Mouse (Mus musculus): ENCODE measurements around the gene Map3k11. TPM values are rescaled to one million over a fixed set of nuclear protein-coding genes. Genes with fewer than 3 reads are reported as not detected.
A peak's percentile ranks its signal among the peaks of the same experiment; 100 is the strongest.

The Map3k11 gene
- polyA plus RNA-seq, 1 experiment from 2014 or later: 13.4 TPM

- WGBS: 68% methylated on average over 6 of the region's 6 CpGs
These were observed 39.2 kb upstream of the Map3k11 start for GRCm38 (mm10) chr19:5649298-5649741.

GRCm38 (mm10) chr19:5651502-5652274, 36.9 kb upstream of the Map3k11 start:
- Histone ChIP-seq H3K36me3 (ENCODE audit: control insufficient read depth, insufficient read depth, low read length) (peaks cover 9% of the 10 kb centered on the region), H3K4me2 (replicated peaks; ENCODE audit: low read depth, low read length) (no peak overlapping the region), H3K4me1 (replicated peaks; ENCODE audit: control insufficient read depth, insufficient read depth, low read length) (peaks cover 6% of the 10 kb centered on the region), H3K27me3 (ENCODE audit: control insufficient read depth, insufficient read depth, low read length) (peaks cover 27% of the 10 kb centered on the region), H3K4me3 (ENCODE audit: low read depth, low read length) (no peak overlapping the region), H3K9ac (ENCODE audit: low read depth, low read length) (no peak overlapping the region), H3K27ac (ENCODE audit: low read depth, low read length) (no peak overlapping the region), H3K9me3 (ENCODE audit: control insufficient read depth, low read length) (no peaks in the 10 kb centered on the region)
- no peak for DNase-seq (ENCODE audit: low spot score)
- WGBS: 66% methylated on average over 13 of the region's 13 CpGs
- no peak for ATAC-seq (ENCODE audit: low FRiP score)

More at GRCm38 (mm10) chr19:5649298-5649741, 39.2 kb upstream of the Map3k11 start:
- Histone ChIP-seq H3K36me3 (ENCODE audit: control insufficient read depth, insufficient read depth, low read length) (peaks cover 12% of the 10 kb centered on the region), H3K4me2 (replicated peaks; ENCODE audit: low read depth, low read length) (peak overlapping the region; percentile 39), H3K9me3 (ENCODE audit: control insufficient read depth, low read length) (no peaks in the 10 kb centered on the region), H3K27me3 (ENCODE audit: control insufficient read depth, insufficient read depth, low read length) (peaks cover 6% of the 10 kb centered on the region), H3K9ac (ENCODE audit: low read depth, low read length) (peak overlapping the region; percentile 40), H3K4me1 (replicated peaks; ENCODE audit: control insufficient read depth, insufficient read depth, low read length) (peaks cover 5% of the 10 kb centered on the region), H3K4me3 (ENCODE audit: low read depth, low read length) (peak overlapping the region; percentile 21; the same call in 1 of the 2 replicates), H3K27ac (ENCODE audit: low read depth, low read length) (no peak overlapping the region)
- no peak for DNase-seq (ENCODE audit: low spot score)
- ATAC-seq (ENCODE audit: low FRiP score): no peak; the same call in 1 of the 2 replicates

- Histone ChIP-seq H3K4me1 (replicated peaks; ENCODE audit: control insufficient read depth, insufficient read depth, low read length) (peaks cover 6% of the 10 kb centered on the region), H3K4me2 (replicated peaks; ENCODE audit: low read depth, low read length) (no peak overlapping the region), H3K27me3 (ENCODE audit: control insufficient read depth, insufficient read depth, low read length) (peaks cover 27% of the 10 kb centered on the region), H3K9me3 (ENCODE audit: control insufficient read depth, low read length) (no peaks in the 10 kb centered on the region), H3K36me3 (ENCODE audit: control insufficient read depth, insufficient read depth, low read length) (peaks cover 2% of the 10 kb centered on the region; the same call in 1 of the 2 replicates), H3K9ac (ENCODE audit: low read depth, low read length) (no peak overlapping the region), H3K27ac (ENCODE audit: low read depth, low read length) (no peak overlapping the region), H3K4me3 (ENCODE audit: low read depth, low read length) (no peak overlapping the region)
- DNase-seq (ENCODE audit: low spot score) (no peak), ATAC-seq (ENCODE audit: low FRiP score) (no peak)
- WGBS: 84% methylated on average over 6 of the region's 6 CpGs
These were observed 36.0 kb upstream of the Map3k11 start for GRCm38 (mm10) chr19:5652570-5652969.

GRCm38 (mm10) chr19:5653969-5654719, 34.4 kb upstream of the Map3k11 start:
- peaks cover 27% of the 10 kb centered on the region for H3K27me3 ChIP-seq (ENCODE audit: control insufficient read depth, insufficient read depth, low read length)
- no peaks in the 10 kb centered on the region for H3K36me3 ChIP-seq (ENCODE audit: control insufficient read depth, insufficient read depth, low read length)
- peak overlapping the region; percentile 49 for H3K9ac ChIP-seq (ENCODE audit: low read depth, low read length)
- ATAC-seq (ENCODE audit: low FRiP score) (peak; percentile 78), DNase-seq (ENCODE audit: low spot score) (peak; percentile 82)
- peaks cover 6% of the 10 kb centered on the region for H3K4me1 ChIP-seq (replicated peaks; ENCODE audit: control insufficient read depth, insufficient read depth, low read length)
- WGBS: 4% methylated on average over 62 of the region's 62 CpGs
- H3K27ac ChIP-seq (ENCODE audit: low read depth, low read length): no peak overlapping the region
- peak overlapping the region; percentile 39 for H3K4me3 ChIP-seq (ENCODE audit: low read depth, low read length)
- H3K4me2 ChIP-seq (replicated peaks; ENCODE audit: low read depth, low read length): peak overlapping the region; percentile 82
- H3K9me3 ChIP-seq (ENCODE audit: control insufficient read depth, low read length): no peaks in the 10 kb centered on the region

- Histone ChIP-seq H3K27me3 (ENCODE audit: control insufficient read depth, insufficient read depth, low read length) (peaks cover 27% of the 10 kb centered on the region), H3K9me3 (ENCODE audit: control insufficient read depth, low read length) (no peaks in the 10 kb centered on the region), H3K4me3 (ENCODE audit: low read depth, low read length) (peak overlapping the region; percentile 39), H3K9ac (ENCODE audit: low read depth, low read length) (peak overlapping the region; percentile 49), H3K4me1 (replicated peaks; ENCODE audit: control insufficient read depth, insufficient read depth, low read length) (peaks cover 6% of the 10 kb centered on the region), H3K4me2 (replicated peaks; ENCODE audit: low read depth, low read length) (peak overlapping the region; percentile 82), H3K36me3 (ENCODE audit: control insufficient read depth, insufficient read depth, low read length) (no peaks in the 10 kb centered on the region), H3K27ac (ENCODE audit: low read depth, low read length) (no peak overlapping the region)
- WGBS: 8% methylated on average over 42 of the region's 43 CpGs
- peak; percentile 14; the same call in 1 of the 2 replicates for ATAC-seq (ENCODE audit: low FRiP score)
- peak; percentile 38 for DNase-seq (ENCODE audit: low spot score)
These were observed 33.7 kb upstream of the Map3k11 start for GRCm38 (mm10) chr19:5654720-5655298.

GRCm38 (mm10) chr19:5660942-5661751, 27.4 kb upstream of the Map3k11 start:
- whole genome bisulfite sequencing: 85% methylated on average over 14 of the region's 16 CpGs
- H3K27me3 ChIP-seq (ENCODE audit: control insufficient read depth, insufficient read depth, low read length): peaks cover 3% of the 10 kb centered on the region; the same call in 1 of the 2 replicates
- no peak overlapping the region for H3K4me2 ChIP-seq (replicated peaks; ENCODE audit: low read depth, low read length)

GRCm38 (mm10) chr19:5662310-5662709, 26.2 kb upstream of the Map3k11 start:
- peak overlapping the region; percentile 40 for H3K4me3 ChIP-seq (ENCODE audit: low read depth, low read length)
- no peak for ATAC-seq (ENCODE audit: low FRiP score)
- peak overlapping the region; percentile 57 for H3K4me2 ChIP-seq (replicated peaks; ENCODE audit: low read depth, low read length)
- no peak for DNase-seq (ENCODE audit: low spot score)
- H3K9me3 ChIP-seq (ENCODE audit: control insufficient read depth, low read length): no peaks in the 10 kb centered on the region
- H3K27ac ChIP-seq (ENCODE audit: low read depth, low read length): no peak overlapping the region
- WGBS: 76% methylated on average over 8 of the region's 8 CpGs
- 0 out of 2 replicates have a peak, but pooled peaks cover 2% of the 10 kb centered on the region for H3K36me3 ChIP-seq (ENCODE audit: control insufficient read depth, insufficient read depth, low read length)
- H3K4me1 ChIP-seq (replicated peaks; ENCODE audit: control insufficient read depth, insufficient read depth, low read length): peaks cover 10% of the 10 kb centered on the region; the same call in 1 of the 2 replicates
- no peaks in the 10 kb centered on the region for H3K27me3 ChIP-seq (ENCODE audit: control insufficient read depth, insufficient read depth, low read length)
- no peak overlapping the region for H3K9ac ChIP-seq (ENCODE audit: low read depth, low read length)

More at GRCm38 (mm10) chr19:5660942-5661751, 27.4 kb upstream of the Map3k11 start:
- Histone ChIP-seq H3K4me3 (ENCODE audit: low read depth, low read length) (no peak overlapping the region; the same call in 1 of the 2 replicates), H3K27ac (ENCODE audit: low read depth, low read length) (no peak overlapping the region), H3K4me1 (replicated peaks; ENCODE audit: control insufficient read depth, insufficient read depth, low read length) (peaks cover 10% of the 10 kb centered on the region; the same call in 1 of the 2 replicates), H3K36me3 (ENCODE audit: control insufficient read depth, insufficient read depth, low read length) (0 out of 2 replicates have a peak, but pooled peaks cover 2% of the 10 kb centered on the region), H3K9ac (ENCODE audit: low read depth, low read length) (no peak overlapping the region), H3K9me3 (ENCODE audit: control insufficient read depth, low read length) (no peaks in the 10 kb centered on the region)
- ATAC-seq (ENCODE audit: low FRiP score): no peak
- no peak for DNase-seq (ENCODE audit: low spot score)
